Mouse (Mus musculus) right cerebral cortex, postnatal 14 days (tissue): ENCODE data around the gene L3hypdh.
"Not testable (repeated sequence)": the region's sequence is repeated elsewhere in the genome, so short reads cannot be mapped to it uniquely, and the experiment has no call there.

Experiments
- DNase-seq: peaks from one replicate; pipeline ENCODE4 v3.0.0; 2022

L3hypdh gene

GRCm38 (mm10) chr12:72053303-72053702, 31.9 kb downstream of the L3hypdh start:
- no peak for DNase-seq

- no peak for DNase-seq
Observed at GRCm38 (mm10) chr12:72052571-72052970, 32.7 kb downstream of the L3hypdh start.

- no peak for DNase-seq
Observed at GRCm38 (mm10) chr12:72050821-72051220, 34.4 kb downstream of the L3hypdh start.

- DNase-seq, result not testable (repeated sequence)
Observed at GRCm38 (mm10) chr12:72050156-72050555, 35.1 kb downstream of the L3hypdh start.

- DNase-seq, result no peak
Observed at GRCm38 (mm10) chr12:72047513-72047912, 37.7 kb downstream of the L3hypdh start.

- no peak for DNase-seq
Observed at GRCm38 (mm10) chr12:72041238-72041637, 44.0 kb downstream of the L3hypdh start.

- no peak for DNase-seq
Observed at GRCm38 (mm10) chr12:72039501-72039900, 45.7 kb downstream of the L3hypdh start.

GRCm38 (mm10) chr12:72038866-72039265, 46.4 kb downstream of the L3hypdh start:
- no peak for DNase-seq

GRCm38 (mm10) chr12:72037049-72037448, 48.2 kb downstream of the L3hypdh start:
- no peak for DNase-seq

- DNase-seq, result no peak
Observed at GRCm38 (mm10) chr12:72036097-72036661, 49.1 kb downstream of the L3hypdh start.

- no peak for DNase-seq
Observed at GRCm38 (mm10) chr12:72031794-72032193, 53.4 kb downstream of the L3hypdh start.

GRCm38 (mm10) chr12:72031171-72031570, 54.1 kb downstream of the L3hypdh start:
- DNase-seq, result no peak

- DNase-seq, result no peak
Observed at GRCm38 (mm10) chr12:72025275-72025795, 59.9 kb downstream of the L3hypdh start.

GRCm38 (mm10) chr12:72023572-72023971, 61.7 kb downstream of the L3hypdh start:
- no peak for DNase-seq
